In genomic region chr1:60935968-60936581, GRCm38 (mm10) we compare ENCODE assay signal across 12 mouse cellular contexts. TPM values are rescaled to one million over a fixed set of nuclear protein-coding genes. Genes with fewer than 3 reads are reported as not detected.
DNase-seq lines count a peak whose midpoint lies in the region; ATAC-seq and TF ChIP-seq lines count a peak whose summit lies in the region.
"Had no signal": no experiment of that assay in that cellular context is flagged by ENCODE, and none has a peak within 500 bp of the region (broad histone marks: within the 10 kb centered on the region; RNA-seq: fewer than 3 reads in every experiment).

No protein-coding gene starts in this region.

- no peak overlapping the region for H3K9ac ChIP-seq in limb, embryonic 13.5 days
- no peak overlapping the region for H3K9ac ChIP-seq in forebrain, postnatal 0 days
- no peak overlapping the region for H3K9ac ChIP-seq in neural tube, embryonic 15.5 days (replicated peaks)
- H3K9ac ChIP-seq in liver, embryonic 11.5 days (ENCODE audit: low read depth, low read length): no peak overlapping the region
- H3K9ac ChIP-seq: lung, embryonic 15.5 days had no signal

- no peak overlapping the region for H3K27ac ChIP-seq in limb, embryonic 13.5 days
- no peak overlapping the region for H3K27ac ChIP-seq in limb, embryonic 10.5 days
- peak overlapping the region; percentile 46; the same call in 1 of the 2 replicates for H3K27ac ChIP-seq in forebrain, postnatal 0 days (ENCODE audit: low read depth, low read length)
- H3K27ac ChIP-seq in neural tube, embryonic 15.5 days (replicated peaks): peak overlapping the region; percentile 56
- H3K27ac ChIP-seq in liver, embryonic 11.5 days (ENCODE audit: low read depth, low read length): no peak overlapping the region
- H3K27ac ChIP-seq: lung, embryonic 15.5 days had no signal

- peak; percentile 64; the same call in 1 of the 2 replicates for ATAC-seq in limb, embryonic 13.5 days (ENCODE audit: low FRiP score, low read depth)
- ATAC-seq in forebrain, postnatal 0 days: peak; percentile 95
- peak; percentile 84 for ATAC-seq in neural tube, embryonic 15.5 days (ENCODE audit: low FRiP score)
- ATAC-seq in liver, embryonic 11.5 days (replicated peaks; ENCODE audit: low FRiP score): no peak

- DNase-seq in limb, embryonic 10.5 days (ENCODE audit: low spot score): no peak
- DNase-seq in forebrain, postnatal 0 days: peak; percentile 71
- peak; percentile 35 for DNase-seq in heart, postnatal 4 days
- DNase-seq in liver, embryonic 11.5 days (ENCODE audit: low spot score): no peak
- DNase-seq in ovary, postnatal 14 days (ENCODE audit: low spot score): no peak
- DNase-seq: adrenal gland, postnatal 25 days had no signal

- H3K36me3 ChIP-seq in limb, embryonic 13.5 days: no peaks in the 10 kb centered on the region
- H3K36me3 ChIP-seq in limb, embryonic 10.5 days: no peaks in the 10 kb centered on the region
- no peaks in the 10 kb centered on the region for H3K36me3 ChIP-seq in forebrain, postnatal 0 days (ENCODE audit: insufficient read depth)
- H3K36me3 ChIP-seq in neural tube, embryonic 15.5 days: no peaks in the 10 kb centered on the region
- H3K36me3 ChIP-seq in liver, embryonic 11.5 days (ENCODE audit: control insufficient read depth, insufficient read depth, low read length): no peaks in the 10 kb centered on the region
- H3K36me3 ChIP-seq: lung, embryonic 15.5 days had no signal

- peaks cover 14% of the 10 kb centered on the region; the same call in 1 of the 2 replicates for H3K4me1 ChIP-seq in limb, embryonic 13.5 days
- peaks cover 5% of the 10 kb centered on the region; the same call in 1 of the 2 replicates for H3K4me1 ChIP-seq in limb, embryonic 10.5 days
- H3K4me1 ChIP-seq in forebrain, postnatal 0 days (ENCODE audit: insufficient read depth): 0 out of 2 replicates have a peak, but pooled peaks cover 7% of the 10 kb centered on the region
- H3K4me1 ChIP-seq in neural tube, embryonic 15.5 days: peaks cover 15% of the 10 kb centered on the region; the same call in 1 of the 2 replicates
- no peaks in the 10 kb centered on the region for H3K4me1 ChIP-seq in liver, embryonic 11.5 days (replicated peaks; ENCODE audit: control insufficient read depth, insufficient read depth, low read length)
- H3K4me1 ChIP-seq: lung, embryonic 15.5 days had no signal

- no peak overlapping the region for H3K4me3 ChIP-seq in limb, embryonic 13.5 days
- no peak overlapping the region for H3K4me3 ChIP-seq in limb, embryonic 10.5 days
- no peak overlapping the region for H3K4me3 ChIP-seq in forebrain, postnatal 0 days (ENCODE audit: low read depth, low read length)
- no peak overlapping the region for H3K4me3 ChIP-seq in neural tube, embryonic 15.5 days (replicated peaks)
- no peak overlapping the region for H3K4me3 ChIP-seq in liver, embryonic 11.5 days (ENCODE audit: low read depth, low read length)
- H3K4me3 ChIP-seq: lung, embryonic 15.5 days had no signal

- H3K27me3 ChIP-seq in limb, embryonic 13.5 days: peaks cover 9% of the 10 kb centered on the region; the same call in 1 of the 2 replicates
- no peaks in the 10 kb centered on the region for H3K27me3 ChIP-seq in limb, embryonic 10.5 days (ENCODE audit: low read depth, poor library complexity, severe bottlenecking)
- H3K27me3 ChIP-seq in forebrain, postnatal 0 days (ENCODE audit: insufficient read depth, low read length): no peaks in the 10 kb centered on the region
- no peaks in the 10 kb centered on the region for H3K27me3 ChIP-seq in neural tube, embryonic 15.5 days (replicated peaks)
- H3K27me3 ChIP-seq in liver, embryonic 11.5 days (replicated peaks; ENCODE audit: control insufficient read depth, insufficient read depth, low read length): no peaks in the 10 kb centered on the region
- H3K27me3 ChIP-seq: lung, embryonic 15.5 days had no signal

- no peaks in the 10 kb centered on the region for H3K9me3 ChIP-seq in limb, embryonic 13.5 days
- H3K9me3 ChIP-seq in limb, embryonic 10.5 days (replicated peaks): no peaks in the 10 kb centered on the region
- no peaks in the 10 kb centered on the region for H3K9me3 ChIP-seq in forebrain, postnatal 0 days (ENCODE audit: low read length)
- H3K9me3 ChIP-seq in neural tube, embryonic 15.5 days (replicated peaks): no peaks in the 10 kb centered on the region
- no peaks in the 10 kb centered on the region for H3K9me3 ChIP-seq in liver, embryonic 11.5 days (ENCODE audit: control insufficient read depth, low read length)
- H3K9me3 ChIP-seq: lung, embryonic 15.5 days had no signal

- 30% methylated on average over 8 of the region's 8 CpGs for WGBS in limb, embryonic 13.5 days
- 61% methylated on average over 8 of the region's 8 CpGs for WGBS in limb, embryonic 10.5 days
- 27% methylated on average over 8 of the region's 8 CpGs for WGBS in forebrain, postnatal 0 days
- WGBS in neural tube, embryonic 15.5 days: 23% methylated on average over 8 of the region's 8 CpGs
- 63% methylated on average over 8 of the region's 8 CpGs for WGBS in liver, embryonic 11.5 days

- TF ChIP-seq CTCF in forebrain, postnatal 0 days (IDR thresholded peaks at IDR 0.05; ENCODE audit: low read depth): no peak

- no peak overlapping the region for H3K4me2 ChIP-seq in limb, embryonic 13.5 days (replicated peaks)
- H3K4me2 ChIP-seq in forebrain, postnatal 0 days (ENCODE audit: low read depth): peak overlapping the region; percentile 24
- H3K4me2 ChIP-seq in neural tube, embryonic 15.5 days: peak overlapping the region; percentile 37
- H3K4me2 ChIP-seq in liver, embryonic 11.5 days: no peak overlapping the region
- H3K4me2 ChIP-seq: lung, embryonic 15.5 days had no signal

RNA-seq across cellular contexts. Expression of gene Icos, which starts 41.7 kb away (rescaled TPM):
- 0.33 and 0.47 TPM in 2 replicates for polyA plus RNA-seq in limb, embryonic 13.5 days (2015; fragmentation: Nextera tagmentation; extraction: Ambion mirVana)
- polyA plus RNA-seq in limb, embryonic 10.5 days (2016; fragmentation: Nextera tagmentation; extraction: Ambion mirVana): not detected in 2 replicates
- 0.05 and 0.08 TPM in 2 replicates for total RNA-seq in forebrain, postnatal 0 days (2014; rRNA removed)
- 0.06 and 0.13 TPM in 2 replicates for polyA plus RNA-seq in forebrain, postnatal 0 days (2015; fragmentation: Nextera tagmentation; extraction: Ambion mirVana)
- total RNA-seq in heart, postnatal 4 days (2021): under 1 TPM; 0.26 to 0.27 TPM
- polyA plus RNA-seq in neural tube, embryonic 15.5 days (2015; fragmentation: Nextera tagmentation; extraction: Ambion mirVana): 0.12 and 1.8 TPM in 2 replicates
- polyA plus RNA-seq in liver, embryonic 11.5 days (2014; fragmentation: Nextera tagmentation; extraction: Ambion mirVana): 0.32 and 0.73 TPM in 2 replicates
- total RNA-seq: adrenal gland, postnatal 25 days had no signal

RNA-seq across cellular contexts. Expression of gene Ctla4, which starts 49.3 kb away (rescaled TPM):
- 0.09 and 0.38 TPM in 2 replicates for polyA plus RNA-seq in limb, embryonic 13.5 days (2015; fragmentation: Nextera tagmentation; extraction: Ambion mirVana)
- not detected in 2 replicates for polyA plus RNA-seq in limb, embryonic 10.5 days (2016; fragmentation: Nextera tagmentation; extraction: Ambion mirVana)
- 0.10 TPM in 1 of 2 replicates, not detected in the other for total RNA-seq in forebrain, postnatal 0 days (2014; rRNA removed)
- polyA plus RNA-seq in forebrain, postnatal 0 days (2015; fragmentation: Nextera tagmentation; extraction: Ambion mirVana): not detected in 2 replicates
- not detected for total RNA-seq in heart, postnatal 4 days (2021)
- 5.5 TPM in 1 of 2 replicates, not detected in the other for polyA plus RNA-seq in neural tube, embryonic 15.5 days (2015; fragmentation: Nextera tagmentation; extraction: Ambion mirVana)
- polyA plus RNA-seq in liver, embryonic 11.5 days (2014; fragmentation: Nextera tagmentation; extraction: Ambion mirVana): not detected in 2 replicates
- total RNA-seq: common myeloid progenitor, adult 5-6 weeks; left cerebral cortex, postnatal 14 days had no signal
- polyA plus RNA-seq: kidney, embryonic 16.5 days had no signal

Comparison
In these comparisons a context has a peak if more than half of its experiments do, and no peak if none do; other contexts are left out.
1. H3K27ac ChIP-seq: peak in forebrain, postnatal 0 days (single experiment) and neural tube, embryonic 15.5 days (single experiment); none in limb, embryonic 13.5 days (single experiment), limb, embryonic 10.5 days (single experiment) and liver, embryonic 11.5 days (single experiment).
2. H3K4me2 ChIP-seq: peak in forebrain, postnatal 0 days (single experiment) and neural tube, embryonic 15.5 days (single experiment); none in limb, embryonic 13.5 days (single experiment) and liver, embryonic 11.5 days (single experiment).
3. DNase-seq: peak in forebrain, postnatal 0 days (single experiment) and heart, postnatal 4 days (single experiment); none in limb, embryonic 10.5 days (single experiment), liver, embryonic 11.5 days (single experiment) and ovary, postnatal 14 days (single experiment).